Mouse (Mus musculus): ENCODE measurements around the gene Lbhd2.
A peak's percentile ranks its signal among the peaks of the same experiment; 100 is the strongest.

The Lbhd2 gene

DNA sequence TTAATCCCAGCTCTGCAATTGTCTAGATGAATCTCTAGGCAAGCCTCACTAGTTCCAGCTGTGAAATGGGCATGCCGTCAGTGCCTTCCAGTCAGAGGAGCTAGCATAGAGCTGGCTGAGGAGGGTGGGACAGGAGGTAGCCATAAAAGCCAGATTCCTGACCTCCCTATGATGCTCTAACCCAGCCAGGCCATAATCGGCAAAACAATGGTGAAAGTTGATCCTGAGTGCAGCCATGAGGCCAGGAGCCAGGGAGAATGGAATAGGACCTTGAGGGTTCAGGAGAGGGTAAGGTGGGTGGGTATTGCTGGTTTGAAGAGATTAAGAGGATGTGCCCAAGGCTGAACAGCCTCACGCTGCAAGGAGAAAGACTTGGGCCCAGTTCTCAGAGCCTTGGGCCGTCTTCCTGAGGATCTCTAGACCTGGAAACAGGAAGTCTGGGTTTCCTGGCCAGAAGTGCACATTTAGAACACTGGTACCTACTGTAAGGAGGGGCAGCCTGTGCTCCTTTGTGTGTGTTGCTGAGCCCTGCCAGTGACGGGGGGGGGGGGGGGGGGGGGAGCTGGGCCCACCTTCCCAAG lies 26.2 kb downstream of the Lbhd2 start:
- no peak for TF ChIP-seq GATA4 (IDR thresholded peaks at IDR 0.05; ENCODE audit: insufficient replicate concordance, low read length)

DNA sequence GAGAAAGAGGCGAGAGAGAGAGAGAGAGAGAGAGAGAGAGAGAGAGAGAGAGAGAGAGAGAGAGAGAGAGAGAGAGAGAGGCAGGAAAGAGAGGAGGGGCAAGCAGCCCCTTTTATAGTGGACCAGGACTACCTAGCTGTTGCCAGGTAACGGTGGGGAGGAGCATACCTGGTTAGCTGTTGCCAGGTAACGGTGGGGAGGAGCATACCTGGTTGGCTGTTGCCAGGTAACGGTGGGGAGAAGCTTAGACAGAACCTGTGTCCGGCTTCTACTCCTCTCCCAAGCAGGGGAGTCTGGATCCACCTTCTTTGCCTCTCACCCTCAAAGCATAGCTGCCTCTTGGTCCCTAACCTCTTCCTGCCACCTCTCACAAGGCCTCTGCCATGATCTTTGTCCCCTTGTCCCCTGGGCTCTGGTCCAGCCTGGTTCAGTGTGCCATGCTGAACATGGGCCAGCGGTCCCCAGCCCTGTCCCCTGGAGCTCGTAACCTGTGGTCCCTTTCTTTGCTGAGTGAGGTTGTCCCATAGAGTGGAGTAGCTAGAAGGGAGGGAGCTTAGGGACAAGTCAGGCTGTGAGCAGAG lies 27.6 kb downstream of the Lbhd2 start:
- TF ChIP-seq GATA4 (IDR thresholded peaks at IDR 0.05; ENCODE audit: insufficient replicate concordance, low read length) = no peak

DNA sequence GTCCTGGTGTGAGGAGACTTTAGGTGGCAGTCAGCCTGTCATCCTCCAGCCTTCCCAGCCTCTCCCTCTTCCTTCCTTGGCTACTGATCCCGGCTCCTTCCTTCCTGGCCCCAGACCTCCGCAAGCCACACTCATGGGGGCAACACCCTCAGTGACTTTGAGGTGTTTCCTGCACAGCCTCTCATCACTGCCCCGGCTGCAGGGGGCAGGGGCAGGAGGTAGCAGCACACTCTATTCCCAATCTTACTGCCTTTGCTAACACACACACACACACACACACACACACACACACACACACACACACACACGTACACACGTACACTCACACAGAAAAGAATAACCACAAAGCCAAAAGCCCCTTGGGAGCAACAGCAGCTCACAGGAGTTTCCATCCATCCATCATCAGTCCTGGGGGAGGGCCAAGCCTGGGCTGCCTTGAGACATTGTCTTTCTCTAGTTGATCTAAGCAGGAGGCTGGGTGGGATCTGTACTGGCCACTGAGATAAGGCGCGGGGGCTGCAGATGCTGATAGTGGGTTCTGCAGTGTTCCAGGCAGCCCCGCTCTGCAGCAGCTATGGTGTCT lies 28.2 kb downstream of the Lbhd2 start:
- TF ChIP-seq GATA4 (IDR thresholded peaks at IDR 0.05; ENCODE audit: insufficient replicate concordance, low read length) = no peak; the same call in 1 of the 2 replicates

DNA sequence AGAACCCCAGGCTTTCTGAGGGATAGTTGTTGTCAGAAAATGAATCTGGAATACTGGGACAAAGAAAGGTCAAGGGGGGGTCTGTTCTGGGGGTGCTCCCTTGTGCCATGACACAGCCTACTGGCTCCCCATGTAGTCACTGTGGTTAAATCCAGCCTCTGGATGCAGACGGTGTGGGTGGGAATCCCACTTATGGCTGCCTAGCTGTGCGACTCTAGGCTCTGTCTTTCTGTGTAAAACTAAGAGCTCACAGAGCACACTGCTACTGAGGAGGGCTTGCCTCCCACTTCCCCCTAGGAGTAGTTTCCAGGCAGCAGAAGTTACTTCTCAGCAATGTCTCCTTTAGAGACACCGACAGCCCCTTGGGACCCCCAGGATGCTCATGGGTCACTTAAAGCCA lies 29.6 kb downstream of the Lbhd2 start:
- TF ChIP-seq GATA4 (IDR thresholded peaks at IDR 0.05; ENCODE audit: insufficient replicate concordance, low read length) = no peak

DNA sequence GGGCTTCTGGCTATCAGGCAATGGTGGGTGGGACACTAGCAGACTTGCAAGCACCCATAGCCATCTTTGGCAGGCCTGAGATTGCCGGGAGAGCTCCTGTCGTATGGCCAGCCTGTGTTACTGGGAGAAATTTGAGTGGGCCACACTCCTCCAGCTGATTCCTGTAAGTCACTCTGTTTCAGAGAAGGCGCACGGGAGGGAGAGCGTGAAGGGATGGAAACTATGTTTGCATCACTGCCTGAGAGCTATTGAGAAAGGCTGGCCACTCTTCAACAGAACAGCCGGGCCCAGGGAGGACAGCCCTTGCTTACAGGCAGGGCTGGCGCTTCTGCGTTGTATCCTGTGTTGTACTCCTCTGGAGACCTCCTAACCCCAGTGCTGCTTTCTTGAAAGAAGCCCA lies 30.0 kb downstream of the Lbhd2 start:
- no peak for TF ChIP-seq GATA4 (IDR thresholded peaks at IDR 0.05; ENCODE audit: insufficient replicate concordance, low read length)

DNA sequence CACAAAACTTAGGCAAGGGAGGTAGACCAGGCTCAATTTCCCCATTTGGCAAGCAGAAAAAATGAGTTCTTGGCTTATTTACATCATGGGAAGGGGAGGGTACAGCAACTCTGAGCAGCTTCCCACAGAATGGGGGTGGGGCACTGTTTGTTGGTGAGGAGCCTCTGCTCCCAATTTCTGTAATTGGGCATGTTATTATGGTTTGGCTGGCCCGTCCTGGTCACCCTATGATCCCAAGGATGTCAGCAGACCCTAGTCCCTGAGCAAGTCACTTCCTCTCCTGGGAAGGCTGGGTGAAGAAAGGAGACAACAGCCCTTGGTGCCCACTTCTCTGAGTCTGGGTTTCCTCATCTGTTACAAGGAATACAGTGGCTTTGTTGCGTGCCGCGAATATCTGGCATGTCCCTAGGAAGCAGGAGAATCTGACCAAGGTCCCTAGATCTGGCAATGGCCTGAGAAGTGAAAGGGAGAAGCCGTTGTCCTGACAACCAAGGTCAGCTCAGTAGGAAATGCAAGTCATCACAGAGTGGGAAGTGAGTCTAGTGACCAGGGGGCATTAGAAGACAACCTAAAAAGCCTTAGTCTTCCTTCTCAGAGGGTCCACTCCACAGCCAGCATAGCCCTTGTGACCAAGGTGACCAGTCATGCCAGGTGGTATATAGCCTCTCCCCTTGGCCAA lies 30.8 kb downstream of the Lbhd2 start:
- TF ChIP-seq GATA4 (IDR thresholded peaks at IDR 0.05; ENCODE audit: insufficient replicate concordance, low read length) = no peak

DNA sequence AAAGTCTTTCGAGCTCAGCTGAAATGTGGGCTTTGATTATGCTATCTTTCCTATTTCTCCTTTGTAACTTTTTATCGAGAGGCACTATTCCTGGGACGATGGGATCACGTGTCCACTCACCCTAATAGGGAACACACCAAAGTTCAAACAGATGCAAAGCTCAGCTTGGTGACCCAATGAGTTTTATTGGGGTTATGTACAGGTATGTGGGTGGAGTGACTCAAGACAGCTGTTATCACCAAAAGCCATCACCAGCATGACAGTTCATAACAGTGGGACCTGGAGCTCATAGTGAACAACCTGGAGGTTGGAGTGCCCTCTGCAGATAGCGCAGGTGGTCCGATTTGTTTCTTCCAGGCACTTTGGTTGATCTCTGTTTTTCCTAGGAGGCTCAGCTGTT lies 32.2 kb downstream of the Lbhd2 start:
- TF ChIP-seq GATA4 (IDR thresholded peaks at IDR 0.05; ENCODE audit: insufficient replicate concordance, low read length) = no peak

DNA sequence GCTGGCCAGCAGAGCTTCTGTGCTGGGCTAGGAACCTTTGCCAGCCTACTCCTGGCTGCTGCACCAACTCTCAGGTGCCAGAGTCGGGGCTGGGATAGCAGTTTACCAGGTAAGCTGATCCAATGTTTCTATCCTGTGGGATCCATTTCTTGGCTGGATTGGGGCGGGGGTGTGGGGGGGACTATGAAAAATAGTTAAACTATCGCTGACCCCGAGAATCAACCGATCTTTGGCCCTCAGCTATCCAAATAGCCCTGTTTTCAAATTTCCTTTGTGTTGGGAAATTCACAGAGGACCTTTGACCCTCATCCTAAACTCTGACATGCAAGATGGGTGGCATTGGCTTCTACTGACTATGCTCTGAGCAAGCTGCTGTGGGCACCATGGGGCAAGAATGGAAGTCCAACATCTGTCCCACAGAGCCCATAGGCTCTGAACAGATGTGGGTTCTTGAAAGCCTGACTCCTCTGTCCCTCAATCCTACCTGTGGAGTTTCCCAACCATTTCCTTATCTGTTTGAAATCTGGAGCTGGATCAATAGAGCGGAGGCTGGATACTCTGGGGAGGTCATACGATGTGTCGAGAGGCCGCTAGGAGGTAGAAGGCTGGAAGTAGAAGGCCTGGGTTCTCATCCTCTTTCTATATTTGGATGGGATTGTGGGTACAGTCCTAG lies 34.2 kb downstream of the Lbhd2 start:
- peak; percentile 96 for TF ChIP-seq GATA4 (IDR thresholded peaks at IDR 0.05; ENCODE audit: insufficient replicate concordance, low read length)

DNA sequence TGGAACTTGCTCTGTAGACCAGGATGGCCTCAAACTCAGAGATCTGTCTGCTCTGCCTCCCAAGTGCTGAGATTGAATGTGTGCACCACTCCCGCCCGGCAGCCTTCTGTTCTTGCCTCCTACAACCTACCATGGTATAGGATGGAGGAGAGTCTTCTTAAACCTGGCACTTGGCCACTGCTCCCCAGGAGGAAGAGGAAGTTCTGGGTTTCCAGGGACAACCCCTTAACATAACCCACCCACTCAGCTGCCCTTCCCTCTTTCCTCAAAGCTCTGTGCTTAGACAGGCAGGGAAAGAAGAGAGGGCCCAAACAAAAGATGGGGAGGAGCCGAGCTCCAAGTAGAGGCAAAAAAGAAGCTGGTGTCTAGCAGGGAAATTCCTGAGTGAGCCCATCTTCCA lies 34.9 kb downstream of the Lbhd2 start:
- no peak for TF ChIP-seq GATA4 (IDR thresholded peaks at IDR 0.05; ENCODE audit: insufficient replicate concordance, low read length)

DNA sequence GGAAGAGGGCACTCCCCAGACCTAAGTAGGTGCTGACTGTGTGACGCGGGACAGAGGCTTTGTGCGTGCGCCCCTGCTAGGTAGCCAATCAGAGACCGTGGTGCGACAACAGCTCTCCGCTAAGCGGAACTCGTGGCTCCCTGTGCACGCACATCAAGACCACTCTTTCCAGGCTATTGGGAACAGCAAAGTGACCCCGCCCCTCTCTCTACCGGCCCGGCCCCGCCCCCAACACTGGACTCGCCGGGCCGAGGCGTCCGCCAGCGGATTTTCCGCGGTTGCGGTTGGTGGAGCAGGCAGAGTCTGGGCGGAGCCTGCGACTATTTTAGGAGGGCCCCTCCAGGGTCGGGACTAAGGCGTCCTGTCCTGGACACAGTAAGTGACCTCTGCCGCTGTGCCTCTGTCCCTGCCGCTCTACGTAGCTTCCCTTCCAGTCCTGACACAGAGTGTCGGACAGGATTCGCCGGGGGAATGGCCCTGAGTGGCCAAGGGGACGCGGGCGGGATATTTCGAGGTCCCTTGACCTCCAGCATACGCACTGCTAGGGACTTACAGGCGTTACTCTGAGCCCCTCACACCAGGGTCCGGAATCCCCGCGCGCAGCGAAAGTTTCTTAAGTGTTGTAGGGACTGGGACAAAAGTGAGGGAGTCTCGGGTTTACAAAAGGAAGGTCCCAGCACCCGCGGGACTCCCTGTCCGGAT lies 35.9 kb downstream of the Lbhd2 start, which contains the start of gene Tnfaip2:
Tnfaip2 (plus strand) TSS at position 161 of the 702 bp plus-strand sequence.
- no peak for TF ChIP-seq GATA4 (IDR thresholded peaks at IDR 0.05; ENCODE audit: insufficient replicate concordance, low read length)

DNA sequence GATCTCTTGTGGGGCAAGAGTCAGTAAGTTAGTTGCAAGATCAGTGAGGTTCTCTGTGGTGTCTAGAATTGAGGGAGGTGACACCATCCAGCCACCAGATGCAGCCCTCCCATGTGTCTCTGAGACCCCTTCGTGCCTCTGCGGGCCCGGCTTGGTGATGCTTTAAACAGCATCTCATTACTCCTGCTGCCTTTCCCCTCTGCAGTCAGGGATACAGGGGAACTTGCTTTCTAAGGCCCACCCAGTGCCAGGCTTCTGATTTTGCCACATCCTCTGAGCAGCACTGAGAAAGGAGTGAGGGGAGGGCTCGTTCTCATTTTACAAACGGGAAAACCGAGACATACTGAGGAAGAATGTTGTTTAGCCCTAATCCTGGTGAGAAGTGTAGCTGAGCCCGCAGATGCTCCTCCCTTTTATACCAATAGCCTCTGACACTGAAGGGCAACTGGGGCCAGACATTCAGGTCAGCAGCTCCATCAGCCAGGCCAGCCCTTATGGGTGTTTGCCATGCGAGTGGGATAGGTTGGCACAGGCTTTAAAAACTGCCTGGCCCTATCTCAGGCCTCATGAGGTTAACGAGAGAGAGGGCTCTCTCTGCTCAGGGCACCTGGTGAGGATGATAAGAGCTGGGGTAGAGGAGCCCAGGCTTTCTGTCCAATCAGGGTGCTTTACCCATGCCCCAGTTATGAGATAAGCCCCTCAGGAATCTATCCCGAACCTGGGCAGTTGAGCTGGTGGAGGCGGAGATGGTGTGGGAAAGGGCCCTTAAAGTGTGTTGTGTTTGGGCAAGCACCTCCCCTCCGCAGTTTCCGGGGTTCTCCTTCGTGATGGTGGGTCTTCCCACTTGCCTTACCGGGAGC lies 36.6 kb downstream of the Lbhd2 start:
- no peak for TF ChIP-seq GATA4 (IDR thresholded peaks at IDR 0.05; ENCODE audit: insufficient replicate concordance, low read length)

DNA sequence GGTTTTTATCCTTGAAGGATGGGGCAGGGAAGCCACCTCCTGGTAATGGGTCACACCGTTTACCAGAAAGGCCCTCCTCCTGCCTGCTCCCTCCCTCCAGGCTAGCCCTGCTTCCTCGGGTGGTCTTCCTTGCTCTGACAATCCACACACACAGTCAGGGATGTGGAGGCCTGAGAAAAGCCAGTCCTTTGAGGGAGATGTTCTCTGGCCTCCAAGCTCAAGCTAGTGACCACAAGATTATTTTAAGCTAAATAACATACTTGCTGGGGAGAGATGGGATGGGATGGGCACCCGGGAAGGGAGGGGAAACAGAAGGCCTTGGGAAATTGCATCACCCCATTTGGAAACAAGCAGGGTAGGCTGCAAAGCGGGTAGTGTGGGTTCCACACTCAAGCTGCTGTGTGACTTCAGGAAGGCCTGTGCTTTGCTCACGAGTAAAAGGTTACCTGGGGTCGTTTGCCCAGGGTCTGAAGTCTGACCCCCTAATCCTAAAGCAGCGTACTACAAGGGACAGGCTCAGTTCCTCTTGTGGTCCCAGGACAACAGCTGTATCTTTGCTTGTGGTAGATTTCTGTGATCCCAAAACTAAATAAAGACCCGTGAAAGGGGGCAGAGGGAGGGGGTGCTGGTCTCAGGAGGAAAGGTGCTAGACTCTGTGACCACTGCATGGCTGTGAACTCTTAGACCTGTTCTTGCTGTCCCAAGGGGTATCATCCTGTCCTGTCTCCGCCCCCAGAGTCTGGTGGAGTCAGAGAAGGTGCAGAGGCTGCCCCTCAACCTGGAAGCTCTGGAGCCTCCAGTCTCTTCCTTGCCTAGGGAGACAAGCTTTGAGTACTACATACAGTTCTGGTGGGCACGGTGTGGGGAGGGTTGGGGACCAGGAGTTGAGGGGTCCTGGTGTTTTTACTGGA lies 37.6 kb downstream of the Lbhd2 start:
- TF ChIP-seq GATA4 (IDR thresholded peaks at IDR 0.05; ENCODE audit: insufficient replicate concordance, low read length) = no peak

All from liver, adult (tissue).